Mouse (Mus musculus) hindbrain, embryonic 10.5 days (tissue): Measurements from ENCODE around the gene Atpaf2. TPM values are rescaled to one million over a fixed set of nuclear protein-coding genes. Genes with fewer than 3 reads are reported as not detected.
"Not testable (repeated sequence)": the region's sequence is repeated elsewhere in the genome, so short reads cannot be mapped to it uniquely, and the experiment has no call there.

Experiments
- DNase-seq: peaks from one replicate; pipeline ENCODE4 v3.0.0-alpha.2; 2017; ENCODE audit warnings: low spot score
- H3K27ac ChIP-seq: fragments of 300-500 bp; sonication (generic); 2 replicates; pipeline ENCODE4 v1.5.1; 2016; ENCODE audit warnings: mild to moderate bottlenecking, moderate library complexity
- H3K27me3 ChIP-seq: fragments of 300-500 bp; sonication (generic); 2 replicates; pipeline ENCODE4 v1.6.1; 2016; ENCODE audit warnings: mild to moderate bottlenecking; ENCODE audit not compliant: poor library complexity, insufficient read depth, severe bottlenecking
- H3K36me3 ChIP-seq: fragments of 300-500 bp; sonication (generic); 2 replicates; pipeline ENCODE4 v1.6.1; 2016; ENCODE audit warnings: mild to moderate bottlenecking, moderate library complexity
- H3K4me1 ChIP-seq: fragments of 300-500 bp; sonication (generic); replicated peaks from 2 replicates; pipeline ENCODE4 v1.6.1; 2016; ENCODE audit warnings: mild to moderate bottlenecking
- H3K4me3 ChIP-seq: fragments of 300-500 bp; sonication (generic); 2 replicates; pipeline ENCODE4 v1.5.1; 2016; ENCODE audit warnings: mild to moderate bottlenecking, moderate library complexity
- H3K9me3 ChIP-seq: fragments of 300-500 bp; sonication (generic); 2 replicates; pipeline ENCODE4 v1.6.1; 2016; ENCODE audit warnings: mild to moderate bottlenecking, moderate library complexity
- WGBS: fragments of 180-500 bp; shearing (Covaris S2); methylation state at CpG from one replicate; pipeline ENCODE4 v1.1.7; 2016; 5-methylcytosine and 5-hydroxymethylcytosine counted together
- polyA plus RNA-seq: library from polyadenylated mRNA; unstranded; fragments of >200 nt; fragmentation: Nextera tagmentation; extraction: Ambion mirVana; gene quantifications from 2 replicates; pipeline ENCODE4 v1.2.1, GENCODE M21; 2016

Gene Atpaf2
- polyA plus RNA-seq: 43.0 and 51.9 TPM in 2 replicates

- Histone ChIP-seq H3K36me3 (no peaks in the 10 kb centered on the region), H3K4me1 (peaks cover 49% of the 10 kb centered on the region), H3K4me3 (peak within 1 kb of the TSS; percentile 94), H3K27me3 (no peaks in the 10 kb centered on the region), H3K9me3 (no peaks in the 10 kb centered on the region), H3K27ac (peak within 1 kb of the TSS; percentile 95)
- peak; percentile 61 for DNase-seq
- WGBS: under 1% methylated on average over 39 of the region's 39 CpGs
These were observed at the start of gene Atpaf2 for GRCm38 (mm10) chr11:60417717-60418472. Gene Atpaf2, minus strand, starts transcription at chr11:60418457.

DNA sequence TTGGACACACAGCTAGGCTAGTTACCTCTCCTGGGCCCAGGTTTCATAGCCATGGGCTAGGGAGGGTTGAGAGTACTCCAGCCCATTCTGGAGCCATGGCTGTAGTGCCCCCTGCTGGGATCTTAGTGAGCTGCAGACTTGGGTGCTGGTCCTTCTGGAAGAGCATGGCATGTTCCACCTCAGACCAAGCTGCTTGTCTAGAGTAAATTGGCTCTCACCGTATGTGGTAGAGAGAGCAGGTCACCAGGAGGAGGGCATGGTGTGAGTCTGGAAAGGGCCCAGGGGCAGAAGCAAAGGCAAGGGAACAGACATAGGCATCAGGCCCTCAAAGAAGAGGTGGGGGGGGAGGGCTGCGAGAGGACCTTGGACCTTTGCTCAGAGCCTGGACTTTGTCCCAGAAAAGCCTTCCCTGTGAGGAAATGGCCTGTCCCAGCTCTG, 47.7 kb upstream of the Atpaf2 start:
- Histone ChIP-seq H3K36me3 (peaks cover 96% of the 10 kb centered on the region), H3K4me1 (no peaks in the 10 kb centered on the region), H3K27ac (no peak overlapping the region), H3K4me3 (no peak overlapping the region), H3K27me3 (no peaks in the 10 kb centered on the region), H3K9me3 (no peaks in the 10 kb centered on the region)
- DNase-seq: peak; percentile 41
- WGBS: 95% methylated on average over 2 of the region's 2 CpGs

GRCm38 (mm10) chr11:60457973-60458372, 39.7 kb upstream of the Atpaf2 start:
- Histone ChIP-seq H3K36me3 (peaks cover 72% of the 10 kb centered on the region), H3K27me3 (no peaks in the 10 kb centered on the region), H3K4me3 (no peak overlapping the region), H3K4me1 (peaks cover 13% of the 10 kb centered on the region), H3K9me3 (no peaks in the 10 kb centered on the region), H3K27ac (no peak overlapping the region)
- 87% methylated on average over 1 of the region's 1 CpGs for WGBS
- DNase-seq: no peak

DNA sequence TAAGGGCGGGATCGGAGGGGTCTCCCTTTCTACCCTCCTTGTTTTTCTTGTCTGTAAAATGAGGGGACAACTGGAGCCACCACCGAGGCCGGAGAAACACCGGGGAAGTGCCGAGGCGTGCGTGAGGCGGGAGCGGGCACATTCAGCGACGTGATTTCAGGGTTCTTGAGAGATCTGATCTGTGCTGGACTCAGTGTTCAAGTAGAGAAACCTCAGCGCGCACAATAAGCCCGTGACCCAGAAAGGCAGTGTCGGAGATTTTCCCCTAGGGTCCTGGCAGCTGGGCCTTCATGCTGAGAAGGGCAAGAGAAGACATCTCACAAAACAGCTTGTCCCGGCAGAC, 36.5 kb upstream of the Atpaf2 start:
- WGBS: 1% methylated on average over 17 of the region's 17 CpGs
- Histone ChIP-seq H3K27ac (peak overlapping the region; percentile 86), H3K4me1 (peaks cover 13% of the 10 kb centered on the region), H3K27me3 (peaks cover 2% of the 10 kb centered on the region; the same call in 1 of the 2 replicates), H3K4me3 (peak overlapping the region; percentile 88), H3K36me3 (peaks cover 39% of the 10 kb centered on the region), H3K9me3 (no peaks in the 10 kb centered on the region)
- no peak for DNase-seq

- H3K27me3 ChIP-seq: peaks cover 2% of the 10 kb centered on the region; the same call in 1 of the 2 replicates
- peak; percentile 92 for DNase-seq
- H3K4me3 ChIP-seq: peak within 1 kb of the TSS; percentile 88
- peaks cover 34% of the 10 kb centered on the region for H3K36me3 ChIP-seq
- H3K27ac ChIP-seq: peak within 1 kb of the TSS; percentile 86
- no peaks in the 10 kb centered on the region for H3K9me3 ChIP-seq
- WGBS: 5% methylated on average over 27 of the region's 27 CpGs
- peaks cover 13% of the 10 kb centered on the region for H3K4me1 ChIP-seq
These were observed 36.0 kb upstream of the Atpaf2 start, which contains the start of gene Drg2 for GRCm38 (mm10) chr11:60454080-60454744. Gene Drg2, plus strand, starts transcription at chr11:60454591.

- Histone ChIP-seq H3K4me1 (no peaks in the 10 kb centered on the region), H3K36me3 (peaks cover 44% of the 10 kb centered on the region), H3K4me3 (no peak overlapping the region), H3K9me3 (no peaks in the 10 kb centered on the region), H3K27me3 (no peaks in the 10 kb centered on the region), H3K27ac (no peak overlapping the region)
- 89% methylated on average over 4 of the region's 4 CpGs for whole genome bisulfite sequencing
- DNase-seq: no peak
These were observed 25.8 kb upstream of the Atpaf2 start for GRCm38 (mm10) chr11:60444007-60444406.

DNA sequence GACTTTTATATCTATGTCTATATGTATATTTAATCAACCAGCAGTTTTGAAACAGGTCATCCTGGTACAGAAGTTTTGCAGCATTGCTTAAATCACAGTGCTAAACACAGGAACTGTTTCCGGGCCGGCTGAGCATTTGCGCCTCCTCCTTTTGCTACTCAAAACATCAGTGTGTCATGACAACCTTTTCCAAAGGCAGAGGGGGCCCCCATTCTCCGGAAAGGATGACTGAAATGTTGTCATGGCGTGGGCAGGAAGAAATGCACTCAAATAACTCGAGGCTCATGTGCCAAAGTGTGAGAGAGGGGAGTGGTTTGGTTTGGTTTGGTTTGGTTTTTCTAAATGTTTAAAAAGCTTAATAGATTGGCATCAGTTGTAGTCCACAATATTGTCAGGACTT, 24.6 kb upstream of the Atpaf2 start:
- no peak for DNase-seq
- Histone ChIP-seq H3K4me1 (no peaks in the 10 kb centered on the region), H3K4me3 (no peak overlapping the region), H3K36me3 (peaks cover 55% of the 10 kb centered on the region), H3K27me3 (no peaks in the 10 kb centered on the region), H3K27ac (no peak overlapping the region), H3K9me3 (no peaks in the 10 kb centered on the region)
- WGBS: 88% methylated on average over 6 of the region's 6 CpGs

GRCm38 (mm10) chr11:60440176-60440575, 21.9 kb upstream of the Atpaf2 start:
- H3K9me3 ChIP-seq: no peaks in the 10 kb centered on the region
- no peaks in the 10 kb centered on the region for H3K27me3 ChIP-seq
- H3K27ac ChIP-seq: no peak overlapping the region
- DNase-seq: no peak
- WGBS: 52% methylated on average over 7 of the region's 7 CpGs
- no peak overlapping the region for H3K4me3 ChIP-seq
- H3K4me1 ChIP-seq: no peaks in the 10 kb centered on the region
- H3K36me3 ChIP-seq: peaks cover 78% of the 10 kb centered on the region

DNA sequence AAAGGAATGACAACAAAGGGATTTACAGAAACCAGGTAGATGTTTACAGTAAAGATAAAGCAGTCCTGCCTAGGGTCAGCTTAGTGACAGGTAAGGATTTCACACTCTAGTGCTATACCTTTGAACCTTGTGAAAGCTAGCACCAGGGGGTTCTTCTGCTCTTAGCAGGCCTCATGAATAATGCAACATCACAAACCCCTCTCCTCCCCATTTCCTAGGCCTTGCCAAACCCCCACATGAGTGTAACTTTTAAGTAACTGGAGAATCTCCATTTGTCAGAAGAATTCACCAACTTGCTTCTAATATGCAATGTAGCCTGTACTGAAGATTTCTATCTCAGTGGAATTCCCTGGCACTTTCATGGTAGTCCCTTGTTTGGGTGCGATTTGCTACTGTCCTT, 21.4 kb upstream of the Atpaf2 start:
- H3K36me3 ChIP-seq: peaks cover 83% of the 10 kb centered on the region
- H3K4me1 ChIP-seq, H3K27ac ChIP-seq, H3K27me3 ChIP-seq, H3K4me3 ChIP-seq, H3K9me3 ChIP-seq, DNase-seq: not testable (repeated sequence)
- WGBS: 30% methylated on average over 1 of the region's 1 CpGs

DNA sequence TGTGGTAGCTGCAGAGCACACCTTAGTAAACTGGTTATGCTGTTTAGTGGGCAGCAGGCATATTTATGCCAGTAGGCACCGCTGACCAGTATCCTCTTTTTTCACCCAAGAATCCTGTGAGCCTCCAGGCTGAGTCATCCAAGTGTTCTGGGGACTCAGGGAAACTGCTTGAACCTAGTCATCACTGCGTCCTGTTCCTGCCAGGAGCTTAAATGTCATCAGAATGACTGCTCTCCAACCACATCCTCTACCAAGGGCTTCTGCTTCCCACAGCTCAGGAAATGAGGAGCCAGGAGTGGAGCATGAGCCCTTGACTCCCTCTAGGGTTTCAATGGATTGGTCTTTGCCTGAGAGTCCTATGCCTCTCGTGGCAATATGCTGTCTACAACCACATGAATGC, 18.4 kb upstream of the Atpaf2 start:
- peaks cover 81% of the 10 kb centered on the region for H3K36me3 ChIP-seq
- no peaks in the 10 kb centered on the region for H3K4me1 ChIP-seq
- WGBS: 87% methylated on average over 3 of the region's 3 CpGs

DNA sequence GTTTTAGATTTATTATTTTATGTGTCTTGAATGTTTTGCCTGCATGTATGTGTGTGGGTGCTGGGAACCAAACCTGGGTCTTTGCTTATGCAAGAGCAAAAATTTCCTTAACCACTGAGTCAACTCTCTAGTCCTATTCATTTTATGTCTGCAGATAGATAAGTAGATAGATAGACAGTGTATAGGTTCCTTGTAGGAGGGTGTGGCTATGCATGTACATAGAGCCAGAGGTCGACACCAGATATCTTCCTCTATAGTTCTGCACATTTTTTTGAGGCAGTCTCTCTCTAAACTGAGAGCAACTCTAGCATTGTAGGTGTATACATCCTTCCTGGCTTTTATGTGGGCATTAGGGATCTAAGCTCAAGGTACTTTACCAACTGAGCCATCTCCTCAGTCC, 16.9 kb upstream of the Atpaf2 start:
- Histone ChIP-seq H3K4me3 (no peak overlapping the region), H3K4me1 (no peaks in the 10 kb centered on the region), H3K9me3 (no peaks in the 10 kb centered on the region), H3K27ac (no peak overlapping the region), H3K27me3 (no peaks in the 10 kb centered on the region), H3K36me3 (peaks cover 83% of the 10 kb centered on the region)
- no peak for DNase-seq
- WGBS: 98% methylated on average over 1 of the region's 1 CpGs

More for the DNA sequence above, 18.4 kb upstream of the Atpaf2 start:
- Histone ChIP-seq H3K27ac (no peak overlapping the region), H3K27me3 (no peaks in the 10 kb centered on the region), H3K4me3 (no peak overlapping the region), H3K9me3 (no peaks in the 10 kb centered on the region)
- DNase-seq: no peak

DNA sequence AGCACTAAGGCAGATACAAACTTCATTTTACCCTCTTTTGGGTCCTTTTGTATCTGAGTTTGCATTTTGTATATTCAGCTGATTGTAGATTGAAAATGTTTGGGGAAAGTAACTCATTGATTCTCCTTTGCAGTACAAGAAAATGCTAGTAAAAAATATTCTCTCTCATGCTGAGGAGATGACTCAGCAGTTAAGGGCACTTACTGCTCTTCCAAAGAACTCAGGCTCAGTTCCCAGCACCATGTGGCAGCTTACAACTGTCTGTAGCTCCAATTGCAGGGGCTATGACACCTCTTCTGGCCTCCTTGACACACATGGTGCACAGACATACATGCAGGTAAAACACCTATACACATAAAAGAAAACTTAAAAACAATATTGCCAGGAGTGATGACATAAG, 15.2 kb upstream of the Atpaf2 start:
- Histone ChIP-seq H3K4me3 (no peak overlapping the region), H3K36me3 (peaks cover 89% of the 10 kb centered on the region), H3K4me1 (no peaks in the 10 kb centered on the region), H3K9me3 (no peaks in the 10 kb centered on the region), H3K27me3 (no peaks in the 10 kb centered on the region), H3K27ac (no peak overlapping the region)
- no peak for DNase-seq

GRCm38 (mm10) chr11:60427628-60428027, 9.4 kb upstream of the Atpaf2 start:
- Histone ChIP-seq H3K27ac (no peak overlapping the region), H3K4me1 (no peaks in the 10 kb centered on the region), H3K36me3 (peaks cover 65% of the 10 kb centered on the region), H3K27me3 (no peaks in the 10 kb centered on the region), H3K4me3 (no peak overlapping the region), H3K9me3 (no peaks in the 10 kb centered on the region)
- WGBS: 96% methylated on average over 3 of the region's 3 CpGs
- no peak for DNase-seq
